Mouse (Mus musculus): ENCODE measurements around the gene Itga3.
A peak's percentile ranks its signal among the peaks of the same experiment; 100 is the strongest.

Gene Itga3

GRCm38 (mm10) chr11:95095596-95095995, 19.0 kb upstream of the Itga3 start:
- DNase-seq, result no peak

GRCm38 (mm10) chr11:95093077-95093476, 16.5 kb upstream of the Itga3 start:
- no peak for DNase-seq

- no peak for DNase-seq
Measured at GRCm38 (mm10) chr11:95088857-95089779, 12.5 kb upstream of the Itga3 start.

- no peak for DNase-seq
Measured at GRCm38 (mm10) chr11:95088286-95088685, 11.7 kb upstream of the Itga3 start.

GRCm38 (mm10) chr11:95087301-95088228, 11.0 kb upstream of the Itga3 start:
- DNase-seq, result no peak

GRCm38 (mm10) chr11:95086229-95086628, 9.6 kb upstream of the Itga3 start:
- DNase-seq, result no peak

GRCm38 (mm10) chr11:95085710-95086109, 9.1 kb upstream of the Itga3 start:
- DNase-seq, result no peak

GRCm38 (mm10) chr11:95084811-95085382, 8.3 kb upstream of the Itga3 start:
- DNase-seq, result no peak

GRCm38 (mm10) chr11:95084175-95084574, 7.6 kb upstream of the Itga3 start:
- DNase-seq, result no peak

GRCm38 (mm10) chr11:95082896-95083295, 6.3 kb upstream of the Itga3 start:
- DNase-seq, result no peak

GRCm38 (mm10) chr11:95080783-95081182, 4.2 kb upstream of the Itga3 start:
- no peak for DNase-seq

GRCm38 (mm10) chr11:95079256-95079875, 2.8 kb upstream of the Itga3 start:
- DNase-seq, result no peak

GRCm38 (mm10) chr11:95077956-95078355, 1.4 kb upstream of the Itga3 start:
- no peak for DNase-seq

GRCm38 (mm10) chr11:95076041-95076535, 513 bp downstream of the Itga3 start:
- DNase-seq, result peak; percentile 63

GRCm38 (mm10) chr11:95075197-95076040, 1.2 kb downstream of the Itga3 start:
- DNase-seq, result peak; percentile 50

- DNase-seq, result no peak
Measured at GRCm38 (mm10) chr11:95074694-95075093, 1.9 kb downstream of the Itga3 start.

GRCm38 (mm10) chr11:95073835-95074234, 2.8 kb downstream of the Itga3 start:
- no peak for DNase-seq

GRCm38 (mm10) chr11:95072804-95073203, 3.8 kb downstream of the Itga3 start:
- DNase-seq, result no peak

GRCm38 (mm10) chr11:95072136-95072535, 4.5 kb downstream of the Itga3 start:
- DNase-seq, result no peak

- no peak for DNase-seq
Measured at GRCm38 (mm10) chr11:95071266-95071665, 5.3 kb downstream of the Itga3 start.
